Mouse (Mus musculus) olfactory bulb, adult 2 months (tissue): ENCODE results near the gene Zfp609. TPM values are rescaled to one million over a fixed set of nuclear protein-coding genes. Genes with fewer than 3 reads are reported as not detected.
A peak's percentile ranks its signal among the peaks of the same experiment; 100 is the strongest.

Experiments
- H3K27ac ChIP-seq: fragments of 200-500 bp; 2 replicates; pipeline ENCODE4 v1.5.1; 2012; ENCODE audit warnings: low read depth, low read length; ENCODE audit not compliant: insufficient read depth
- H3K4me1 ChIP-seq: fragments of 200-500 bp; 2 replicates; pipeline ENCODE4 v1.6.1; 2012; ENCODE audit warnings: low read length; ENCODE audit not compliant: control insufficient read depth, insufficient read depth
- H3K4me3 ChIP-seq: fragments of 200-500 bp; 2 replicates; pipeline ENCODE4 v1.5.1; 2012; ENCODE audit warnings: mild to moderate bottlenecking, low read depth, low read length, moderate library complexity; ENCODE audit not compliant: insufficient read depth
- CTCF ChIP-seq: fragments of 200-500 bp; IDR thresholded peaks from 2 replicates; pipeline ENCODE4 v1.5.1; 2012; ENCODE audit warnings: low read depth, mild to moderate bottlenecking, low read length, moderate library complexity; ENCODE audit not compliant: insufficient read depth
- POLR2A ChIP-seq: fragments of 200-500 bp; IDR thresholded peaks from 2 replicates; pipeline ENCODE4 v1.6.1; 2012; ENCODE audit warnings: mild to moderate bottlenecking, low read depth, low read length, moderate library complexity; ENCODE audit not compliant: insufficient read depth
- WGBS: fragments of 180-500 bp; shearing (Covaris S2); methylation state at CpG from one replicate; pipeline ENCODE4 v1.1.7; 2018; 5-methylcytosine and 5-hydroxymethylcytosine counted together
- polyA plus RNA-seq: library from polyadenylated mRNA; stranded (reverse); fragments of >200 nt; gene quantifications from 2 replicates; pipeline ENCODE4 v1.2.4, GENCODE M21; 2012; ENCODE audit warnings: low replicate concordance; ENCODE audit not compliant: missing spikeins, insufficient read depth, insufficient read length

Gene Zfp609
- polyA plus RNA-seq, 1 experiment: not detected

DNA sequence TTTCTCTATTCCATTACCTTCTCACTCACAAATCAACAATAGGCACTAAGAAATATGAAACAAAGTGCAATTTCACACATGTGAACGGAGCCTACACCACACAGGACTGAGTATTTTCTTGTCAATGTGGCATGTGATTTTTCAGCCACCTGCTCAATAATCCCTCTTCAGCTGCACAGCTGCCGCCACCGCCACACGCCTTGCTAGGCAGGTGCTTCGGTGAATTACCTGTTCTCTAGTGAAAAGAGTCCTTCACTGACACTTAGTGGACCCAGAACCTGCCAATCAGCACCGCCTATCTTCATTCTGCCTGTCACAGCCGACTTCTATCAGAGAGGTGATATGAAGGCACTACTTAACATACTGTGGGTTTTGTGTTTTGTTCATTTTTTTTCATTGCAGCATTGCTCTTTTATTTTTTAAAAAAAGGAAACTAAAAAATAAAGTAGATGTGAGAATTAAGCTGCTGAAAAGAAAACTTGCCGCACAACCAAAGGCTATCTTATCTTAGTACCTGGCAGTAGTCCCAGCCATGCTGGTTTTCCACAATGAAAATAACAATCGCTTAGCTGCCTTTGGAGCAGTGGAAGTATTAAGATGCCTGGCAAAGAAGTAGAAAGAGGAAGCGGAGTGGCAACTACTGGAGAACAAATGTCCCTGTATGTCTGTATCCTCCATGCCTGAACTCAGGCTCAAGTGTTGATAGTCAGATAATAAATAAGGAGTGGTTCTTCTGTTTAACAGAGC, 3.5 kb downstream of the Zfp609 start:
- WGBS: 35% methylated on average over 10 of the region's 10 CpGs
- TF ChIP-seq POLR2A: no peak
- TF ChIP-seq CTCF: no peak
- 0 out of 2 replicates have a peak overlapping the region, but pooled peaks have one; percentile 31 for H3K27ac ChIP-seq
- H3K4me3 ChIP-seq: no peak overlapping the region
- peaks cover 13% of the 10 kb centered on the region for H3K4me1 ChIP-seq

- Histone ChIP-seq H3K4me3 (no peak overlapping the region), H3K27ac (no peak overlapping the region), H3K4me1 (peaks cover 11% of the 10 kb centered on the region)
- WGBS: 72% methylated on average over 4 of the region's 4 CpGs
- TF ChIP-seq POLR2A (no peak), CTCF (no peak)
These were observed 5.4 kb downstream of the Zfp609 start for GRCm38 (mm10) chr9:65822011-65822410.

- no peak overlapping the region for H3K4me3 ChIP-seq
- peaks cover 5% of the 10 kb centered on the region; the same call in 1 of the 2 replicates for H3K4me1 ChIP-seq
- H3K27ac ChIP-seq: no peak overlapping the region
- no peak for TF ChIP-seq CTCF
- TF ChIP-seq POLR2A: no peak
- WGBS: 77% methylated on average over 2 of the region's 2 CpGs
These were observed 7.1 kb downstream of the Zfp609 start for GRCm38 (mm10) chr9:65820301-65820700.

GRCm38 (mm10) chr9:65818402-65818801, 9.0 kb downstream of the Zfp609 start:
- no peak for TF ChIP-seq CTCF
- TF ChIP-seq POLR2A: no peak
- Histone ChIP-seq H3K4me1 (peaks cover 2% of the 10 kb centered on the region; the same call in 1 of the 2 replicates), H3K4me3 (no peak overlapping the region), H3K27ac (no peak overlapping the region)
- 26% methylated on average over 2 of the region's 2 CpGs for WGBS

- WGBS: 41% methylated on average over 2 of the region's 2 CpGs
- Histone ChIP-seq H3K4me1 (0 out of 2 replicates have a peak, but pooled peaks cover 2% of the 10 kb centered on the region), H3K4me3 (no peak overlapping the region), H3K27ac (no peak overlapping the region)
- TF ChIP-seq CTCF (no peak), POLR2A (no peak)
These were observed 14.5 kb downstream of the Zfp609 start for GRCm38 (mm10) chr9:65812841-65813240.

- H3K27ac ChIP-seq: no peak overlapping the region
- H3K4me3 ChIP-seq: no peak overlapping the region
- TF ChIP-seq CTCF (no peak), POLR2A (no peak)
- 82% methylated on average over 1 of the region's 1 CpGs for WGBS
- H3K4me1 ChIP-seq: peaks cover 5% of the 10 kb centered on the region; the same call in 1 of the 2 replicates
These were observed 15.6 kb downstream of the Zfp609 start for GRCm38 (mm10) chr9:65811784-65812183.

DNA sequence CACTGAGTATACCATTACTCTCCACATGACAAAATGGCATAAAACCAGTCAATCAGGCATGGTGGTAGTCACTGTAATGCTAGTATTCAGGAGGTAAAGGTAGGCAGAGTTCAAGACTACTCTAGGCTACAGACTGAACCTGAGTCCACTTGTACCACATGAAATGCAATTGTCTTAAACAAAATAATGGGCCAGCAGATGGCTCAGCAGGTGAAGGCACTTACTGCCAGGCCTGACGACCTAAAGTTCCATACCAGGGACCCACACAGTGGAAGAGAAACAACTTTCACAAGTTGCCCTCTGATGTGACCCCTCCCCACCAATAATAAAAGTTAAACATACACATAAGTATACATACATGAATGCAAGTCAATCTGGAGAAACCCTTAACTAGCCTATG, 19.5 kb downstream of the Zfp609 start:
- Histone ChIP-seq H3K4me1 (peaks cover 5% of the 10 kb centered on the region; the same call in 1 of the 2 replicates), H3K27ac (no peak overlapping the region), H3K4me3 (no peak overlapping the region)
- 70% methylated on average over 1 of the region's 1 CpGs for WGBS
- TF ChIP-seq CTCF: no peak
- TF ChIP-seq POLR2A: no peak

DNA sequence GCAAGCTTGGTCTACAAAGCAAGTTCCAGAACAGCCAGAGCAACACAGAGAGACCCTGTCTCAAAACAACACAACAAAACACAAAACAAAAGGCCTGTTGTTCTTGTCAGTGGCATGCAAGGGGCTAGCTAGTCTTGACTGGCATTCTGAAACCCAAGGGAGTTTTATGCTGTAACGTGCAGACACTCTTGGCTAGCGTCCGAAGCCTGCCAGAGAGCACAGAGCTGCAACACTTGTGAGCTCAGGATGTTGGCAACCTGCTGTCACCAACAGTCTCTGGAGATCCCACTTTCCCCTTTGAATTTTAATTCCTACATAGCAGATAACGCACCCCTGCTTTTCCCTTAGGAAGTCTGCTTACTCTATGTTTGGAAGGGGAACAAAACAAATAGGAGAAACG, 20.1 kb downstream of the Zfp609 start:
- H3K27ac ChIP-seq: no peak overlapping the region
- TF ChIP-seq CTCF (no peak), POLR2A (no peak)
- 25% methylated on average over 5 of the region's 5 CpGs for WGBS
- H3K4me1 ChIP-seq: peaks cover 5% of the 10 kb centered on the region; the same call in 1 of the 2 replicates
- H3K4me3 ChIP-seq: no peak overlapping the region

- Histone ChIP-seq H3K4me1 (peaks cover 6% of the 10 kb centered on the region), H3K27ac (peak overlapping the region; percentile 62), H3K4me3 (no peak overlapping the region)
- TF ChIP-seq CTCF: no peak
- no peak for TF ChIP-seq POLR2A
- 67% methylated on average over 4 of the region's 4 CpGs for WGBS
These were observed 27.6 kb downstream of the Zfp609 start for GRCm38 (mm10) chr9:65799770-65800169.

DNA sequence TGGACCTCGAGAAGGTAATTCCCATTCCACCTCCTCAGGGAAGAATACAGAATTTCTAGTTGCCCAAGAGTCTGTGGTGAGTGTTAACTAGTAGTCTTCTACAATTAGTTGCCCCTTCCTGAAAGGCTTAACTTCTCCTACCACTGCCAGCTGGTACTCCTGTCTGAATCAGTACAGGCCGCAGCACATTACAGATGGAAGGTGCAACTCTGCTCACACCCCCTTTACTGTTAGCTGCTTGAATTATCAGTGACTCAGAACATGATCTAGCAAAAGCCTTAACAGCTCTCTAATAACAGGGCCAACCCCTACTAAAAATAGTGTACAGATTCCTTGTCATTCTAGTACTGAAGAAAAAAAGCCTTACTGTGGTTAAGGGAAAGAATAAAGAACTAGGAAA, 31.7 kb downstream of the Zfp609 start:
- no peak overlapping the region for H3K4me3 ChIP-seq
- TF ChIP-seq CTCF (no peak), POLR2A (no peak)
- H3K27ac ChIP-seq: peak overlapping the region; percentile 38
- 45% methylated on average over 2 of the region's 2 CpGs for WGBS
- H3K4me1 ChIP-seq: peaks cover 18% of the 10 kb centered on the region
